Mouse (Mus musculus) bone marrow, adult 2 months (tissue): Measurements from ENCODE around the gene Fnip2. TPM values are rescaled to one million over a fixed set of nuclear protein-coding genes. Genes with fewer than 3 reads are reported as not detected.

Experiments used
- H3K27ac ChIP-seq: fragments of 200-500 bp; 2 replicates; pipeline ENCODE4 v1.5.1; 2012; ENCODE audit warnings: low read depth, mild to moderate bottlenecking, control low read depth, inconsistent platforms, low read length; ENCODE audit not compliant: control insufficient read depth, poor library complexity, insufficient read depth
- H3K4me1 ChIP-seq: fragments of 200-500 bp; 2 replicates; pipeline ENCODE4 v1.6.1; 2011; ENCODE audit warnings: low read length; ENCODE audit not compliant: control insufficient read depth, insufficient read depth
- H3K4me3 ChIP-seq: fragments of 200-500 bp; replicated peaks from 2 replicates; pipeline ENCODE3; 2011; ENCODE audit warnings: mild to moderate bottlenecking, low read depth, low read length, control low read depth; ENCODE audit not compliant: control insufficient read depth
- CTCF ChIP-seq: fragments of 200-500 bp; IDR thresholded peaks from 2 replicates; pipeline ENCODE4 v1.5.1; 2011; ENCODE audit warnings: low read length, control low read depth; ENCODE audit not compliant: control insufficient read depth, insufficient read depth
- POLR2A ChIP-seq: fragments of 200-500 bp; IDR thresholded peaks from 2 replicates; pipeline ENCODE4 v1.6.1; 2011; ENCODE audit warnings: low read depth, mild to moderate bottlenecking, control low read depth, low read length, borderline replicate concordance; ENCODE audit not compliant: control insufficient read depth
- WGBS: fragments of 180-500 bp; shearing (Covaris S2); methylation state at CpG from one replicate; pipeline ENCODE4 v1.1.7; 2018; 5-methylcytosine and 5-hydroxymethylcytosine counted together
- polyA plus RNA-seq: library from polyadenylated mRNA; stranded (reverse); fragments of >200 nt; gene quantifications from 2 replicates; pipeline ENCODE4 v1.2.4, GENCODE M21; 2011; ENCODE audit warnings: low replicate concordance; ENCODE audit not compliant: missing spikeins, insufficient read depth, insufficient read length

Fnip2 gene
- polyA plus RNA-seq, 1 experiment = 10.8 TPM

DNA sequence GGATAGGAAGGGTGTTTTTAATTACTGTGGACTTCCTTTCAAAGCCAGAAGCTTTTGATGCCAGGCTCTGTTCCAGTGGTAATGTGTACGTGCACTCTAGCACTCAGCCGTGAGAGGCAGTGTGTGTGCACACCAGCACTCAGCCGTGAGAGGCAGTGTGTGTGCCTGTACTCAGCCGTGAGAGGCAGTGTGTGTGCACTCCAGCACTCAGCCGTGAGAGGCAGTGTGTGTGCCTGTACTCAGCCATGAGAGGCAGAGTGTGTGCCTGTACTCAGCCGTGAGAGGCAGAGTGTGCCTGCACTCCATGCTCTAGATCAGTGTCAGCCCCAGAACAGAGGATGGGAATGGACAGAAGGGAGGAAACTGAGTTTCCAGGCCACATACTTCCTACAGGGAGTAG lies 70.9 kb downstream of the Fnip2 start:
- TF ChIP-seq CTCF = no peak
- no peak for TF ChIP-seq POLR2A
- Histone ChIP-seq H3K4me3 (no peak overlapping the region), H3K4me1 (no peaks in the 10 kb centered on the region), H3K27ac (no peak overlapping the region)
- WGBS = 97% methylated on average over 6 of the region's 6 CpGs

DNA sequence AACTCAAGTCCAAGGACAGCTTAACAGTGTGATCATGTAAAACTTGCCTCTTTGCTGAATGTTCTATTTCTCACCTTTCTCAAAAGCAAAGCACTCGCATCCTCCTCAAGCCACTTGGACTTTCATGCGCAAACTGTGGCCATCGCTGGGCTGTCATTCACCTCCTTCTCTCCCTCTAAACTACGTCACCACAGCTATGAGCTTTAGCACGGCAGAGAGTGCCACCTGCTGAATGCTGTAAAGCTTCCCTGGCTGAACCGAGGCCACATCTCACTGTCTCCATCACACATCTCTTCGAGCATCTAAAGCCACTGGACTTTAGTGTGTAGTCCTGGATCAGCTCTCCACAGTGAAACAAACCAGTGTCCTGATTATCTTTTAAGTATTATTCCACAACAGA lies 72.4 kb downstream of the Fnip2 start:
- H3K4me3 ChIP-seq = no peak overlapping the region
- 87% methylated on average over 7 of the region's 7 CpGs for WGBS
- TF ChIP-seq POLR2A (no peak), CTCF (no peak)
- no peaks in the 10 kb centered on the region for H3K4me1 ChIP-seq
- H3K27ac ChIP-seq = no peak overlapping the region

DNA sequence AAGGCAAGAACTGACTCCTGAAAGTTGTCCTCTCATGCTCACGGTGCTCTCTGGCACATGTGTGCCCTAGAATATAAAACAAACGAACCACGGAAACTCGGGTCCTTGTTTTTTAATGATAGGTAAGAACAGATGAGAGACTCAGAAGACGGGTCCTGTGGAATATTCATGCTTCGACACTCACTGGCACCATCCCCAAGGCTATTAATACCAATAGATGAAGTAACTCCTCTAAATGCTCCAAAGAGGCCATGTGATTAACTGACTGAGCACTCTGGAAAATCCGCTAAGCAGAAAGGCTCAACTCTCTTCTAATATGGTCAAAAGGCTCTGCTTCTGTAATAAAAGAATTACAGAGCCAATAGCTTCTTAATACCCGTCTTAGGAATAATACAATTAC lies 73.6 kb downstream of the Fnip2 start:
- Histone ChIP-seq H3K27ac (no peak overlapping the region), H3K4me3 (no peak overlapping the region), H3K4me1 (no peaks in the 10 kb centered on the region)
- WGBS = 92% methylated on average over 8 of the region's 8 CpGs
- TF ChIP-seq CTCF (no peak), POLR2A (no peak)

DNA sequence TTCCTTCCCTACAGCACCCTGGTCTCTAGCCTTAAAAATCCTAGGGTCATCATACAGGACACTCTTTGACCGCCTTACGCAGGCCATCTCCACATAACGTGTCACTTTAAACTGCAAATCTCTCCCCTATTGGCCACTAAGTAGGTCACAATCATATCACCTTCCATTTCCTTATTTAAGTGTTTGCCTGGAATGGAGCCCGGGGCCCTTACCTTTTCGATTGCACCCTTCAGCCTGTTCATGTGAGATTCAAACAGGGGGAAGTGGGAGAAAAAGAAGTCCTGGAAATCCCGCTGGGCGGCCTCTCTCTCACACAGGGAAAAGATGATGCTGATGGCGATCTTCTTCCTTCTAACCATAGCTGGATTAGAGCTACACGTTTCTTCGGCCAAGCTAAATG lies 74.5 kb downstream of the Fnip2 start:
- WGBS = 94% methylated on average over 10 of the region's 10 CpGs
- Histone ChIP-seq H3K27ac (no peak overlapping the region), H3K4me1 (no peaks in the 10 kb centered on the region), H3K4me3 (no peak overlapping the region)
- TF ChIP-seq CTCF (no peak), POLR2A (no peak)

DNA sequence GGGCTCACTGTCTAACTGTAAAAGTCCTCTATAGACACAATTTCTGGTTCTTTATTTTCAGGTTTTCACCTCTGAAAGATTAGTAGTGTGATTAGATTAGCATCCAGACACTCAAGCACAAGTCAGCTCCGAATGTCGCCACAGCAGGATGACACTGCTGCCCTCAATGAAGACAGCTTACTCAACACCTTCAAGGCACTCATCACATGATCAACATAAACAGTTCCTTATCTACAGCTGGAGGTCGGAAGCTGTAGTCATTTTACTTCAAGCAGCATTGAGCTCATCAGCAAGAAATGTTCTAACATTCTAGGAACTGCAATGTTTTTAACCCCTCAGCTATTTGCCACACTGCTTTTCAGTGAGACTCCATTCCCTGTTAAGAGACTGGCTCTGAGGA lies 76.0 kb downstream of the Fnip2 start:
- H3K27ac ChIP-seq = no peak overlapping the region
- WGBS = 43% methylated on average over 3 of the region's 3 CpGs
- TF ChIP-seq CTCF = no peak
- no peak for TF ChIP-seq POLR2A

DNA sequence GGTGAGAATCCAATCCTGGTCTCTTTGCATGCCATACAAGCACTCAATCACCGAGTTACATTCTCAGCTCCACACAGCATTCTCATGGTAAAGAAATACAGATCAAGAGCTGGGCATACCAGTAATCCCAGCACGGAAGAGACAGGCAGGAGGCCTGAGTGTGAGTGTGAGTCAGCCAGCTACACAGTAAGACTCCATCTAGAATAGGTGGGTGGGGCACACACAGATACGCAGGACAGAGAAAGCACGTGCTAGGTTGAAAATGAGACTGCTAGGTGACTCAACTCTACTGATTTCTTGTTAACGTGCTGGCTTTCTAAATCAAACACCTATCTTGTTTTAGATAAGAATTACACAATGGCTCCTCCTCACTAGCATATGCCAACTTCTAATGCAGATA lies 77.5 kb downstream of the Fnip2 start:
- H3K27ac ChIP-seq = no peak overlapping the region
- TF ChIP-seq CTCF = no peak
- no peak for TF ChIP-seq POLR2A
- 88% methylated on average over 5 of the region's 5 CpGs for WGBS
- no peaks in the 10 kb centered on the region for H3K4me1 ChIP-seq
- H3K4me3 ChIP-seq = no peak overlapping the region

More for the DNA sequence above, 76.0 kb downstream of the Fnip2 start:
- no peak overlapping the region for H3K4me3 ChIP-seq
- H3K4me1 ChIP-seq = no peaks in the 10 kb centered on the region

DNA sequence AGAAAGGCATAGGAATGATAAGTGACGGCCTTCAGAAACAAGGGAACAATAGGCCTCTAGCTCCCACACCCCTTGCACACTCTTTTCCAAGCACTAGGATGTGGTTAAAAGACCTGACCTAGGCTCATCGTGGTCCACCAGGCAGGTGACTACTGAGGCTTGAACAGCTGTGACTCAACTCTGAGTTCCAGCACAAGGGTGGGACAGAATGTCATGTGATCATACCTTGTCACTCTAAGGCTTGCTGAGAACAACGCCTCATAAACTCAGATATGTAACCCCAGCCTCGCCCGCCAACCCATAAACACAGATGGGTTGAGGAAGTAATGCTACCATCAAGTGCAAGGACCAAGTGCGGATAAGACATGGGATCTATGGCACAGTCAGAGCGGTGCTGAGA lies 79.6 kb downstream of the Fnip2 start:
- Histone ChIP-seq H3K27ac (no peak overlapping the region), H3K4me1 (no peaks in the 10 kb centered on the region), H3K4me3 (no peak overlapping the region)
- 87% methylated on average over 7 of the region's 7 CpGs for WGBS
- TF ChIP-seq POLR2A (no peak), CTCF (no peak)

DNA sequence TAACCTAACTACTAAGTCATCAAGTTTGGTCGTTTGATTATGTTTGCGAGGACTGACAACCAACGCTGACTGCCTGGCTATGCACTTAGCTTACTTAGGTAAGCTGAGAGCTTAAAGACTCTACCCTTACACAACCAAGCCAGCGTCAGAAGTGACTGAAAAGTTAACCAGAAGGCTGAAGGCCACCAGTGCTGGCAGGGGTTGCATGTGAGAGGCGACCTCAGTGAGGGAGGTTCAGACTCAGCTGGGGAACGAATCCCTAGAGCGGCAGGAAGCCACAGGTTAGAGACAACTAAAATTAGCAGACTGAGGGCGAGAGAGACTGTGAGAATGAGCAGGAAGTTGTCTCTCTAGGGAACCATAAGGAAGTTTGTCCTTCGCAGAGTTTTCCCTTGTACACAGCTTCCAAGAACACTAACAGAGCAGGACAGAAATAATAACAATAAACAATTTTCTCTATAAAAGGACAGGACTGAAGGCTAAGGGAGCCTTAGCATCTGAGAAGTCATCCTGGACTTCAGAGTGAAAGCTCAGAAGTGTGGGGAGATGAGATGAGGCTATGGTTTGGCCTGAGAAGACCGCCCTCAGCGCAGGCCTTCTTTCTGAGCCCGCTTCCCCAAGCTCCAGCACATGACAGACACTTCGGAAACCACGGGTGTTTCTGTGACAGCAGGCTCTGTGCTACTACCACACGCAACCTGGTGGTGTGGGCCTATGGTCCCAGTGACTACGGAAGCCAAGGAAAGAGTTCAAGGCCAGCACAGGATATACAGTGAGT lies 83.1 kb downstream of the Fnip2 start:
- Histone ChIP-seq H3K4me3 (no peak overlapping the region), H3K4me1 (no peaks in the 10 kb centered on the region), H3K27ac (no peak overlapping the region)
- TF ChIP-seq POLR2A = no peak
- no peak for TF ChIP-seq CTCF
- WGBS = 52% methylated on average over 16 of the region's 16 CpGs

DNA sequence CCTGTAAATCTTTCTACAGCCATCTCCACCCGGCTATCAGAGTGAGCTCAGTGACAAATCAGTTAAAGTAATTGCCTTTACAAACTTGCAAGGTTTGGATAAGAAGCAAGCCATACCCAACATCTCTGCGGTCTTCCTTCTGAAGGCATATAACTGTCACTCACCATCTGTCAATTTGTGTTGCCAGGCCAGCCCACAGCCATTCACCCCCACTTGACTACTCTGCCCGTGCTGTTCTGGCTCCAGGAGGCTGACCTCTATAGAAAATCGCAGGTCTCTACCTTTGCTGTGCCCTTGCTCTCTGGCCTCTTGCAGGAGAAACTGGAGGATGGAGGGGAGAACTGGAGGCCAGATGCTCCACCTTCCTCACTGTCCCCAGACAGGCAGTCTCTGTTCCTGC lies 88.7 kb downstream of the Fnip2 start:
- Histone ChIP-seq H3K27ac (no peak overlapping the region), H3K4me1 (no peaks in the 10 kb centered on the region), H3K4me3 (no peak overlapping the region)
- 38% methylated on average over 4 of the region's 4 CpGs for WGBS
- TF ChIP-seq CTCF (no peak), POLR2A (no peak)
